Mouse (Mus musculus): ENCODE results near the gene Pigp. TPM values are rescaled to one million over a fixed set of nuclear protein-coding genes. Genes with fewer than 3 reads are reported as not detected.
A peak's percentile ranks its signal among the peaks of the same experiment; 100 is the strongest.

Gene Pigp
- polyA plus RNA-seq, 1 experiment from 2014 or later = 129 TPM

GRCm38 (mm10) chr16:94313229-94314030, 58.2 kb downstream of the Pigp start, which contains the start of gene Hlcs:
Gene Hlcs, minus strand, starts transcription at chr16:94313571.
- Histone ChIP-seq H3K4me2 (peak within 1 kb of the TSS; percentile 58), H3K27me3 (replicated peaks) (no peaks in the 10 kb centered on the region), H3K9ac (replicated peaks) (peak within 1 kb of the TSS; percentile 93), H3K9me3 (replicated peaks) (no peaks in the 10 kb centered on the region), H3K4me3 (replicated peaks) (peak within 1 kb of the TSS; percentile 69), H3K27ac (replicated peaks) (peak within 1 kb of the TSS; percentile 100), H3K4me1 (peaks cover 21% of the 10 kb centered on the region), H3K36me3 (no peaks in the 10 kb centered on the region)
- ATAC-seq (ENCODE audit: low FRiP score) = peak; percentile 94
- under 1% methylated on average over 64 of the region's 64 CpGs for WGBS

GRCm38 (mm10) chr16:94312663-94313228, 58.9 kb downstream of the Pigp start:
- Histone ChIP-seq H3K4me2 (peak overlapping the region; percentile 58), H3K4me1 (peaks cover 27% of the 10 kb centered on the region), H3K27ac (replicated peaks) (peak overlapping the region; percentile 100), H3K27me3 (replicated peaks) (no peaks in the 10 kb centered on the region), H3K36me3 (no peaks in the 10 kb centered on the region), H3K9ac (replicated peaks) (peak overlapping the region; percentile 68), H3K4me3 (replicated peaks) (peak overlapping the region; percentile 69), H3K9me3 (replicated peaks) (no peaks in the 10 kb centered on the region)
- peak; percentile 91 for ATAC-seq (ENCODE audit: low FRiP score)
- under 1% methylated on average over 20 of the region's 20 CpGs for WGBS

GRCm38 (mm10) chr16:94311931-94312330, 59.7 kb downstream of the Pigp start:
- Histone ChIP-seq H3K36me3 (no peaks in the 10 kb centered on the region), H3K27me3 (replicated peaks) (no peaks in the 10 kb centered on the region), H3K4me3 (replicated peaks) (peak overlapping the region; percentile 69; the same call in 1 of the 2 replicates), H3K4me1 (peaks cover 31% of the 10 kb centered on the region), H3K9ac (replicated peaks) (peak overlapping the region; percentile 32; the same call in 1 of the 2 replicates), H3K27ac (replicated peaks) (peak overlapping the region; percentile 100), H3K9me3 (replicated peaks) (no peaks in the 10 kb centered on the region), H3K4me2 (peak overlapping the region; percentile 58)
- no peak for ATAC-seq (ENCODE audit: low FRiP score)
- WGBS = 52% methylated on average over 4 of the region's 4 CpGs

- Histone ChIP-seq H3K4me1 (peaks cover 31% of the 10 kb centered on the region), H3K27me3 (replicated peaks) (no peaks in the 10 kb centered on the region), H3K36me3 (no peaks in the 10 kb centered on the region), H3K4me3 (replicated peaks) (0 out of 2 replicates have a peak overlapping the region, but pooled peaks have one; percentile 12), H3K9me3 (replicated peaks) (no peaks in the 10 kb centered on the region), H3K9ac (replicated peaks) (peak overlapping the region; percentile 34; the same call in 1 of the 2 replicates), H3K27ac (replicated peaks) (peak overlapping the region; percentile 100), H3K4me2 (peak overlapping the region; percentile 58)
- no peak for ATAC-seq (ENCODE audit: low FRiP score)
- 45% methylated on average over 1 of the region's 1 CpGs for WGBS
Measured at GRCm38 (mm10) chr16:94311416-94311815, 60.2 kb downstream of the Pigp start.

GRCm38 (mm10) chr16:94309025-94309424, 62.6 kb downstream of the Pigp start:
- WGBS = 88% methylated on average over 4 of the region's 4 CpGs
- Histone ChIP-seq H3K27ac (replicated peaks) (no peak overlapping the region), H3K27me3 (replicated peaks) (no peaks in the 10 kb centered on the region), H3K36me3 (0 out of 2 replicates have a peak, but pooled peaks cover 3% of the 10 kb centered on the region), H3K9me3 (replicated peaks) (0 out of 2 replicates have a peak, but pooled peaks cover 9% of the 10 kb centered on the region), H3K4me1 (peaks cover 24% of the 10 kb centered on the region), H3K4me3 (replicated peaks) (no peak overlapping the region), H3K9ac (replicated peaks) (no peak overlapping the region), H3K4me2 (no peak overlapping the region)
- ATAC-seq (ENCODE audit: low FRiP score) = no peak

Other genes with a start within 250 kb of the Pigp start
- gene Hlcs, start 58.3 kb downstream of the Pigp start, polyA plus RNA-seq (2015; fragmentation: Nextera tagmentation; extraction: Ambion mirVana) = 8.3 and 8.7 TPM in 2 replicates
- gene Ripply3, start 43.4 kb downstream of the Pigp start, polyA plus RNA-seq (2015; fragmentation: Nextera tagmentation; extraction: Ambion mirVana) = 0.81 and 0.88 TPM in 2 replicates
- 804 and 915 TPM in 2 replicates for gene Ttc3, start 1.2 kb downstream of the Pigp start, polyA plus RNA-seq (2015; fragmentation: Nextera tagmentation; extraction: Ambion mirVana)
- gene Vps26c, start 155.0 kb upstream of the Pigp start, polyA plus RNA-seq (2015; fragmentation: Nextera tagmentation; extraction: Ambion mirVana) = 90.0 and 93.4 TPM in 2 replicates
- gene Dyrk1a, start 198.2 kb upstream of the Pigp start, polyA plus RNA-seq (2015; fragmentation: Nextera tagmentation; extraction: Ambion mirVana) = 8.9 and 9.5 TPM in 2 replicates